Mouse (Mus musculus) neural tube, embryonic 11.5 days (tissue): Measurements from ENCODE around the gene Fibp. TPM values are rescaled to one million over a fixed set of nuclear protein-coding genes. Genes with fewer than 3 reads are reported as not detected.

ENCODE experiments used
- ATAC-seq: fragments of 200-750 bp; cut with Nextera tagmentation; 2 replicates; pipeline ENCODE4 v1.8.0; 2017; ENCODE audit warnings: moderate number of reproducible peaks, mild to moderate bottlenecking, moderate TSS enrichment, moderate library complexity; ENCODE audit not compliant: insufficient read depth, low FRiP score, low TSS enrichment
- DNase-seq: peaks from one replicate; pipeline ENCODE4 v3.0.0-alpha.2; 2015; ENCODE audit warnings: low spot score
- H3K27ac ChIP-seq: fragments of 300-500 bp; sonication (generic); 2 replicates; pipeline ENCODE4 v1.5.1; 2014; ENCODE audit warnings: low read depth, mild to moderate bottlenecking, low read length
- H3K27me3 ChIP-seq: fragments of 300-500 bp; sonication (generic); 2 replicates; pipeline ENCODE4 v1.6.1; 2014; ENCODE audit warnings: mild to moderate bottlenecking, low read length, mixed read lengths; ENCODE audit not compliant: control insufficient read depth, insufficient read depth
- H3K36me3 ChIP-seq: fragments of 300-500 bp; sonication (generic); 2 replicates; pipeline ENCODE4 v1.6.1; 2014; ENCODE audit warnings: mild to moderate bottlenecking, low read length, moderate library complexity, mixed read lengths; ENCODE audit not compliant: control insufficient read depth, insufficient read depth
- H3K4me1 ChIP-seq: fragments of 300-500 bp; sonication (generic); 2 replicates; pipeline ENCODE4 v1.6.1; 2014; ENCODE audit warnings: low read length, mixed read lengths; ENCODE audit not compliant: control insufficient read depth, insufficient read depth
- H3K4me2 ChIP-seq: fragments of 300-500 bp; sonication (generic); 2 replicates; pipeline ENCODE4 v1.6.1; 2014; ENCODE audit warnings: low read depth, mild to moderate bottlenecking, moderate library complexity
- H3K4me3 ChIP-seq: fragments of 300-500 bp; sonication (generic); 2 replicates; pipeline ENCODE4 v1.5.1; 2014; ENCODE audit warnings: low read depth, low read length
- H3K9ac ChIP-seq: fragments of 300-500 bp; sonication (generic); 2 replicates; pipeline ENCODE4 v1.6.1; 2014; ENCODE audit warnings: mild to moderate bottlenecking, low read length
- H3K9me3 ChIP-seq: fragments of 300-500 bp; sonication (generic); 2 replicates; pipeline ENCODE4 v1.6.1; 2016; ENCODE audit warnings: low read length; ENCODE audit not compliant: control insufficient read depth
- WGBS: fragments of 180-500 bp; shearing (Covaris S2); extraction: QIAGEN DNeasy Blood & Tissue Kit; methylation state at CpG from one replicate; pipeline ENCODE4 v1.1.7; 2014; 5-methylcytosine and 5-hydroxymethylcytosine counted together
- polyA plus RNA-seq: library from polyadenylated mRNA; unstranded; fragments of >200 nt; fragmentation: Nextera tagmentation; extraction: Ambion mirVana; gene quantifications from 2 replicates; pipeline ENCODE4 v1.2.1, GENCODE M21; 2014

The Fibp gene
- polyA plus RNA-seq, 1 experiment from 2014 or later: 119 TPM

DNA sequence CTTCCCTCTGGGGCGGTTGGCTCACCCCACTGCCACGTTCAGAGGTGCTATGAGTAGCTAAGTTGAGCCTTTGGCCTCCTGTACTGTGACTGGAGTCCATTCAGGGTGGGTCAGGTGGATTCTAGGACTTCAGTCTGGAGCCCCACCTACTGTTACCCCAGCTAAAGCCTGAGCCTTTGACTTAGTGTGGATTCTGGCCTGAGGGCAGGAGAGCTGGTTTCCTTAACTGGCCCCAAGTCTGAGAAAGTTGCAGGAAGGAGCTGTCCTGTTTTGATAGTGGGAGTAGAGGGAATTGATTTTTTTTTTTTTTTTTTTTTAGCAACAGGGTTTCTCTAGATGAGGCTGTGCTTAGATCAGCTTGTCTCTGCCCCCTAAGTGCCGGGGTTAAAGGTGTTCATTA, 33.9 kb downstream of the Fibp start:
- H3K9ac ChIP-seq: no peak overlapping the region
- H3K36me3 ChIP-seq: peaks cover 22% of the 10 kb centered on the region
- 87% methylated on average over 3 of the region's 3 CpGs for WGBS

DNA sequence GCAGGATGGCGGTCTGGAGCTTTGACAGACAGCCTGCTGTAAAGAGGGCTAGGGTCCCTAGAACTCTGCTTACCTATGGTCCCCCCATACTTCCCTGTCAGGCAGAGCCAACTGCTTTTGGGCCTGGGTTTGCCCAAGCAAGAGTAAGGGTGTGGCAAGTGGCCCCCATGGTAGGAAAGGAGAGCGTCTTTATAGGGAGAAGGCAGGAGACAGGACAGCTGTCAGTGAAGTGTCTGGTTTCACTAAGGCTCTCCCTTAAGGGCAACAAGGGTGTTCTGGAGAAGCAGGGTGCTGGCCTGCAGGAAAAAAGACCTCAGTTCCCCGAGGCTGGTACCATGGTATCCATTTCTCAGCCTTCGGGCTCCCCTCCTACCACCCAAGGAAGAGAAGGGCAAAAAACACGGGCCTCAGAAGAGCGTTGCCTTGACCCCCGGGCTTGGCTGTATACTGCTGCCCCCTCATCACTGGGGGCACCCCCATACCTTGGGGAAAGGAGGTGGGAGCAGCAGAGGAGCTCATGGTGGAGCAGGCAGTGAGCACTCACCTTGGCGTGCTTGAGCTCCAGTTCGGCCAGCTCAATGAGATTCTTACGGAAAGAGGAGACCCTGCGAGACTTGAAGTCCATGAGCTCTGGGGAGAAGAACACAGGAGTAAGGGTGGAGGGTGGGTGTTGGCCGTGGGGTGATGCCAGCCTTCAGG, 35.1 kb downstream of the Fibp start:
- no peak for ATAC-seq
- Histone ChIP-seq H3K4me2 (no peak overlapping the region), H3K4me1 (peaks cover 8% of the 10 kb centered on the region; the same call in 1 of the 2 replicates), H3K4me3 (no peak overlapping the region), H3K36me3 (peaks cover 22% of the 10 kb centered on the region), H3K9me3 (no peaks in the 10 kb centered on the region), H3K27me3 (no peaks in the 10 kb centered on the region), H3K27ac (no peak overlapping the region; the same call in 1 of the 2 replicates), H3K9ac (no peak overlapping the region)
- no peak for DNase-seq
- WGBS: 86% methylated on average over 12 of the region's 12 CpGs

More for the DNA sequence above, 33.9 kb downstream of the Fibp start:
- no peak overlapping the region for H3K4me3 ChIP-seq
- H3K4me1 ChIP-seq: peaks cover 9% of the 10 kb centered on the region; the same call in 1 of the 2 replicates
- no peak overlapping the region for H3K27ac ChIP-seq
- no peak for DNase-seq
- no peaks in the 10 kb centered on the region for H3K27me3 ChIP-seq
- no peak for ATAC-seq
- H3K4me2 ChIP-seq: no peak overlapping the region
- H3K9me3 ChIP-seq: no peaks in the 10 kb centered on the region

DNA sequence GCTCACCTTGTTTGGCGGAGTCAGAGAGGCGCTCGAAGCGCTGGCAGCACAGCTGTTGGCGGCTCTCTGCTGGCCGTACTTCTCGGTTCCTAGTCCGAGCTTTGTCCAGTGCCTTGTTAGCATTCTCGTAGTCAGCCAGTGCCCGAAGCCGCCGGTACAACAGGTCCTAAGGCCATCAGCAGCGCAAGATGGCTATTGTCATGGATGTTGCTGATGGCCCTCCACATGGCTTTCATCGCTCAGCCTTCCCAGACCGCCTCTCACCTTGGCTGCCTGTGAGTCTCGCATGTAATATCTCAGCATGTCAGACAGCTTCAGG, 35.6 kb downstream of the Fibp start:
- DNase-seq (no peak), ATAC-seq (no peak)
- Histone ChIP-seq H3K27ac (no peak overlapping the region; the same call in 1 of the 2 replicates), H3K36me3 (peaks cover 22% of the 10 kb centered on the region), H3K4me2 (no peak overlapping the region), H3K9ac (no peak overlapping the region), H3K27me3 (no peaks in the 10 kb centered on the region), H3K4me3 (no peak overlapping the region), H3K4me1 (peaks cover 8% of the 10 kb centered on the region; the same call in 1 of the 2 replicates), H3K9me3 (no peaks in the 10 kb centered on the region)
- WGBS: 87% methylated on average over 16 of the region's 16 CpGs

DNA sequence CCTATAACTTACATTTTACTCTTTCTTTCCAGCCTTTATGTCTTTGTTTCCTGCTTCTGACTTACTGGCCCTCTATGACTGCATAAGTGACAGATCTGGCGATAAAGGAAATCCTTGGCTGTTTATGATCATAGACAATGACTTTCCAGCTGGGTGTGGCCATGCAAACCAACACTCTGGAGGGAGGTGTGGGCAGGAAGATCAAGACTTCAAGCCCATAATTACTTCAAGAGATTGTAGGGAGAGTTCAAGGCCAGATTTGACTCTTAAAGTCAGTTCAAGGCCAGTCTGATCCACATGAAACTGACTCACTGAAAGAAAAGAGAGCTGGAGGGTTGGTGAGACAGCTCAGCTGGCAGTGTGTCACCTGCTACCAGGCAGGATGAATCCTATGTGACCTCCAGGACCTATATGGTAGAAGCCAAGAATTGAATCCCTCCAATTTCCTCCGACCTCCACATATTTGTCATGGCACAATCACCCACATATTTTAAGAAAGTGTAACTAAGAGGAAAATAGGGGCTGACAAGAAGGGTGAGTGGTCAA, 40.0 kb downstream of the Fibp start:
- Histone ChIP-seq H3K4me3 (no peak overlapping the region), H3K36me3 (peaks cover 8% of the 10 kb centered on the region; the same call in 1 of the 2 replicates), H3K4me2 (no peak overlapping the region), H3K27ac (no peak overlapping the region), H3K9ac (no peak overlapping the region), H3K9me3 (no peaks in the 10 kb centered on the region), H3K4me1 (no peaks in the 10 kb centered on the region), H3K27me3 (no peaks in the 10 kb centered on the region)
- ATAC-seq: no peak
- no peak for DNase-seq
- 87% methylated on average over 2 of the region's 2 CpGs for WGBS

DNA sequence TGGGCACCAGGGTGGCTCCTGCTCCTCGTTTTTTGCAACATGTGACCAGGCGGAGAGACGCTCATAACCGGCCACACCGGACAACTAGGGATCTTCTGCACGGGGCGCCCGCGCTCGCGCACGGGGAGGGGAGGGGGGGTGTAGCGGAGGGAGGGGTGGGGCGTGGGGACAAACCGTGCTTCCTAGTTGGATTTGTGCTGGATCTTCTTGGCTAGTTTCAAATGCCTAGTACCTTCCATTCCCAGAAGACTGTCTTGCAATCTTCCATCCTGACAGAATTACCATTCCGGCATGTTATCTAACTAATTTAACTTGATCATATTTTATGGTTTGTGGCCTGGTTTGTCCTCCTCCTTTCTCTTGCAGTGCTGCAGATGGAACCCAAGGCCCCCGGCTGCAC, 43.3 kb downstream of the Fibp start, which contains the start of gene 1700020D05Rik:
Gene 1700020D05Rik, minus strand, starts transcription at position 101 of the 400 bp plus-strand sequence.
- no peak for ATAC-seq
- H3K9me3 ChIP-seq: no peaks in the 10 kb centered on the region
- H3K4me2 ChIP-seq: no peak within 1 kb of the TSS
- H3K4me1 ChIP-seq: no peaks in the 10 kb centered on the region
- H3K27me3 ChIP-seq: no peaks in the 10 kb centered on the region
- H3K4me3 ChIP-seq: no peak within 1 kb of the TSS
- no peaks in the 10 kb centered on the region for H3K36me3 ChIP-seq
- DNase-seq: no peak
- H3K27ac ChIP-seq: no peak within 1 kb of the TSS
- no peak within 1 kb of the TSS for H3K9ac ChIP-seq
- 51% methylated on average over 17 of the region's 17 CpGs for WGBS

DNA sequence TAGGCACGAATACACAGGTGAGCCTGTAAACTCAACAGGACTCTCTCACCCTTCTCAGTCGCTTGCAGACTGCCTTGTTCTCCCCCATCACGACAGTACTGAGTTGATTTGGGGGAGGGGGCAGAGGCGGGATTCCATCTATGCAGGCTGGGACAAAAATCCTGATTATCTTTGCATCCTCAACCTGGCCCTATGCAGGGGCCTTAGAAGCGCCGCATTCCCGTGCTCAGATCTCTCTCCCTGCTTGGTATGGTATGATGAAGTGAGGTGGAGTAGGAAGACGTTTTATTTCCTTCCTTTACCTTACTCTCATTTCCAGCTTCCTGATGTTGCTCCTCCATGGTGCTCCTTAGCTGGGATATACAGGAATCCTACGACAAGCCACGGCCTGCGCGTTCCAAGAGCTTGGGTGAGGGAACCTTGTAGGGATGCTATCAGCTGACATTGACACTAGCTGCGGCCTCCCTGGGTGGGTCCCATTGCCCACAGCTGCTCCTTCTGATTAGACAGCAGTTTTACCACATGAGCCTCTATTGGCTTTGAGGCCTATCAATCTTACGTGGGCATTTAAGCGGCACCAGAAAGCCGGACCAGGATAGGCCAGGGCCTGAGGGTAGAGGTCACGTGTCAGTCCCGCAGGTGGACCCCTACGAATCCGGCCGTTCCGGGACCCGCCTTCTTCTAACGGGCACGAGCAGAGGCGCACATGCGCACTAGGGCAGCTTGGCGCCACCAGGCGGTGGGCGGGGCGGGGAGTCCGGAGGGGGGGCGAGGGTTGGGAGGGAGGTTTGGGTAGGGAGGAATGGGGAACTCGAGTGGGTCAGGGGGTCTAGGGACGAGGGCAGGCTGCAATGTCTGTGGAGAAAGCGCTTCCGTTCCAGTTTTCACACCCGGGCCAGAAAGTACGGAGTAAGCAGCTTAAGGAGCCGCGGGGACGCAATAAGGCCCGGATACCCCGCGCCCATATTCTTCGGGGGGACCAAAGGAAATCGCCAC, 49.9 kb downstream of the Fibp start, which contains the start of gene Snx32:
Gene Snx32, minus strand, starts transcription at position 508 of the 996 bp plus-strand sequence.
- Histone ChIP-seq H3K4me3 (peak within 1 kb of the TSS; percentile 46), H3K4me2 (peak within 1 kb of the TSS; percentile 75), H3K36me3 (no peaks in the 10 kb centered on the region), H3K27ac (peak within 1 kb of the TSS; percentile 7; the same call in 1 of the 2 replicates), H3K9ac (peak within 1 kb of the TSS; percentile 42), H3K27me3 (no peaks in the 10 kb centered on the region), H3K9me3 (no peaks in the 10 kb centered on the region), H3K4me1 (peaks cover 6% of the 10 kb centered on the region)
- DNase-seq (peak; percentile 94), ATAC-seq (peak; percentile 99)
- WGBS: 3% methylated on average over 47 of the region's 47 CpGs

DNA sequence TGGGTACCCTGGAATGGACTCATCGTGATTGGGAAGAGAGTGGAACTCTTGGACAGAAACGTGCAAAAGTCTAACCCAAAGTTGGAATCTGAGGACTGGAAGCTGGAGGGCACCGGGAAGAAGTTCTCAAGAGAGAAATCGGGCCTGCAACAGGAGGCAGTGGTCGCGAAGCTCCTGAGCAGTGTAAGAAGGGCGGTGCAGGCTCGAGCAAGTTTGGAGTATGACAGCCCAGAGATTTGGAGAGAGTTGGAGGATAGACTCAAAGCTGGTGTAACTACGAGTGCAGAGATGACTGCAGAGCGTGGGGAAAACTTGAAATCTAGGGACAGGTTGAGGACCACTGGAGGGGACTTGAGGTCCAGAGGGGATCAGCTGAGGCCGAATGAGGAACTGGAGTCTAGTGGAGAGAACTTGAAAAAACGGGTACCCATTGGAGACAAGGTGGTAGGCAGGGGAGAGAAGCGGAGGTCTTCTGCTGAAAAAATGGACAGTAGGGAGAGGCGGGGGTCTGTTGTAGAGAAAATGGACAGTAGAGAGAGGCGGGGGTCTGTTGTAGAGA, 50.7 kb downstream of the Fibp start:
- DNase-seq: no peak
- Histone ChIP-seq H3K4me1 (peaks cover 6% of the 10 kb centered on the region), H3K36me3 (no peaks in the 10 kb centered on the region), H3K4me3 (peak overlapping the region; percentile 46), H3K9ac (peak overlapping the region; percentile 42), H3K27me3 (no peaks in the 10 kb centered on the region), H3K9me3 (no peaks in the 10 kb centered on the region), H3K27ac (no peak overlapping the region), H3K4me2 (peak overlapping the region; percentile 75)
- WGBS: 51% methylated on average over 15 of the region's 15 CpGs
- ATAC-seq: no peak
